Mouse (Mus musculus) kidney, embryonic 14.5 days (tissue): Measurements from ENCODE around the gene Itgb3bp. TPM values are rescaled to one million over a fixed set of nuclear protein-coding genes. Genes with fewer than 3 reads are reported as not detected.

Experiments
- ATAC-seq: fragments of 200-750 bp; cut with Nextera tagmentation; 2 replicates; pipeline ENCODE4 v1.8.0; 2017; ENCODE audit warnings: moderate number of reproducible peaks, mild to moderate bottlenecking, moderate TSS enrichment, moderate library complexity; ENCODE audit not compliant: low FRiP score, low TSS enrichment
- H3K27ac ChIP-seq: fragments of 300-500 bp; sonication (generic); 2 replicates; pipeline ENCODE4 v1.5.1; 2014; ENCODE audit warnings: low read depth, mild to moderate bottlenecking, low read length, moderate library complexity, mixed read lengths
- H3K27me3 ChIP-seq: fragments of 300-500 bp; sonication (generic); 2 replicates; pipeline ENCODE4 v1.6.1; 2014; ENCODE audit warnings: mild to moderate bottlenecking, low read length; ENCODE audit not compliant: control insufficient read depth, insufficient read depth
- H3K36me3 ChIP-seq: fragments of 300-500 bp; sonication (generic); 2 replicates; pipeline ENCODE4 v1.6.1; 2014; ENCODE audit warnings: low read length, mixed read lengths; ENCODE audit not compliant: control insufficient read depth, insufficient read depth
- H3K4me1 ChIP-seq: fragments of 300-500 bp; sonication (generic); 2 replicates; pipeline ENCODE4 v1.6.1; 2014; ENCODE audit warnings: low read length, mixed read lengths; ENCODE audit not compliant: control insufficient read depth, insufficient read depth
- H3K4me2 ChIP-seq: fragments of 300-500 bp; sonication (generic); replicated peaks from 2 replicates; pipeline ENCODE4 v1.6.1; 2014; ENCODE audit warnings: low read depth, mild to moderate bottlenecking, low read length
- H3K4me3 ChIP-seq: fragments of 300-500 bp; sonication (generic); 2 replicates; pipeline ENCODE4 v1.5.1; 2014; ENCODE audit warnings: mild to moderate bottlenecking, low read length
- H3K9ac ChIP-seq: fragments of 300-500 bp; sonication (generic); 2 replicates; pipeline ENCODE4 v1.6.1; 2014; ENCODE audit warnings: low read depth, mild to moderate bottlenecking, low read length, moderate library complexity
- H3K9me3 ChIP-seq: fragments of 300-500 bp; sonication (generic); 2 replicates; pipeline ENCODE4 v1.6.1; 2016; ENCODE audit warnings: low read length; ENCODE audit not compliant: control insufficient read depth
- WGBS: fragments of 180-500 bp; shearing (Covaris S2); extraction: QIAGEN DNeasy Blood & Tissue Kit; methylation state at CpG from one replicate; pipeline ENCODE4 v1.1.7; 2014; 5-methylcytosine and 5-hydroxymethylcytosine counted together
- polyA plus RNA-seq: library from polyadenylated mRNA; unstranded; fragments of >200 nt; fragmentation: Nextera tagmentation; extraction: Ambion mirVana; gene quantifications from 2 replicates; pipeline ENCODE4 v1.2.1, GENCODE M21; 2014

The Itgb3bp gene
- polyA plus RNA-seq = 39.6 and 63.4 TPM in 2 replicates

- Histone ChIP-seq H3K4me1 (no peaks in the 10 kb centered on the region; the same call in 1 of the 2 replicates), H3K4me2 (peak within 1 kb of the TSS; percentile 72), H3K27me3 (no peaks in the 10 kb centered on the region), H3K36me3 (no peaks in the 10 kb centered on the region), H3K4me3 (peak within 1 kb of the TSS; percentile 69), H3K9ac (peak within 1 kb of the TSS; percentile 61), H3K9me3 (no peaks in the 10 kb centered on the region), H3K27ac (peak within 1 kb of the TSS; percentile 74)
- ATAC-seq = peak; percentile 93
- WGBS = under 1% methylated on average over 53 of the region's 57 CpGs
These were observed at the start of gene Itgb3bp for GRCm38 (mm10) chr4:99929613-99930517. Gene Itgb3bp (minus strand): TSS chr4:99929813.

- 94% methylated on average over 5 of the region's 5 CpGs for WGBS
- Histone ChIP-seq H3K4me3 (no peak overlapping the region), H3K4me1 (no peaks in the 10 kb centered on the region), H3K36me3 (no peaks in the 10 kb centered on the region), H3K9ac (no peak overlapping the region), H3K4me2 (no peak overlapping the region), H3K27ac (no peak overlapping the region), H3K9me3 (no peaks in the 10 kb centered on the region), H3K27me3 (no peaks in the 10 kb centered on the region)
- ATAC-seq = no peak
These were observed 49.7 kb upstream of the Itgb3bp start for GRCm38 (mm10) chr4:99979326-99979725.

- Histone ChIP-seq H3K4me2 (no peak overlapping the region), H3K27me3 (no peaks in the 10 kb centered on the region), H3K9ac (no peak overlapping the region), H3K36me3 (no peaks in the 10 kb centered on the region), H3K9me3 (no peaks in the 10 kb centered on the region), H3K27ac (no peak overlapping the region), H3K4me3 (no peak overlapping the region), H3K4me1 (no peaks in the 10 kb centered on the region)
- ATAC-seq = no peak
- WGBS = 63% methylated on average over 5 of the region's 5 CpGs
These were observed 44.8 kb upstream of the Itgb3bp start for GRCm38 (mm10) chr4:99974375-99974774.

GRCm38 (mm10) chr4:99973931-99974330, 44.3 kb upstream of the Itgb3bp start:
- Histone ChIP-seq H3K4me1 (no peaks in the 10 kb centered on the region), H3K27me3 (no peaks in the 10 kb centered on the region), H3K9me3 (no peaks in the 10 kb centered on the region), H3K4me2 (no peak overlapping the region), H3K27ac (no peak overlapping the region), H3K9ac (no peak overlapping the region), H3K36me3 (no peaks in the 10 kb centered on the region), H3K4me3 (no peak overlapping the region)
- no peak for ATAC-seq
- 97% methylated on average over 1 of the region's 1 CpGs for WGBS

- Histone ChIP-seq H3K4me3 (no peak overlapping the region), H3K4me2 (no peak overlapping the region), H3K27ac (no peak overlapping the region), H3K27me3 (no peaks in the 10 kb centered on the region), H3K4me1 (no peaks in the 10 kb centered on the region), H3K9ac (no peak overlapping the region), H3K9me3 (no peaks in the 10 kb centered on the region), H3K36me3 (no peaks in the 10 kb centered on the region)
- no peak for ATAC-seq
- WGBS = 85% methylated on average over 6 of the region's 6 CpGs
These were observed 43.3 kb upstream of the Itgb3bp start for GRCm38 (mm10) chr4:99972886-99973285.

GRCm38 (mm10) chr4:99970097-99970496, 40.5 kb upstream of the Itgb3bp start:
- Histone ChIP-seq H3K27ac (peak overlapping the region; percentile 65; the same call in 1 of the 2 replicates), H3K9ac (no peak overlapping the region), H3K4me3 (no peak overlapping the region), H3K4me2 (no peak overlapping the region), H3K9me3 (no peaks in the 10 kb centered on the region), H3K27me3 (no peaks in the 10 kb centered on the region), H3K36me3 (peaks cover 4% of the 10 kb centered on the region; the same call in 1 of the 2 replicates), H3K4me1 (no peaks in the 10 kb centered on the region)
- 58% methylated on average over 4 of the region's 4 CpGs for WGBS
- ATAC-seq = no peak; the same call in 1 of the 2 replicates

GRCm38 (mm10) chr4:99969328-99969727, 39.7 kb upstream of the Itgb3bp start:
- peak; percentile 64; the same call in 1 of the 2 replicates for ATAC-seq
- Histone ChIP-seq H3K27me3 (no peaks in the 10 kb centered on the region), H3K36me3 (peaks cover 4% of the 10 kb centered on the region; the same call in 1 of the 2 replicates), H3K9ac (no peak overlapping the region), H3K4me3 (no peak overlapping the region), H3K27ac (peak overlapping the region; percentile 65), H3K4me1 (no peaks in the 10 kb centered on the region), H3K9me3 (no peaks in the 10 kb centered on the region), H3K4me2 (no peak overlapping the region)
- 27% methylated on average over 5 of the region's 5 CpGs for WGBS

- Histone ChIP-seq H3K9ac (no peak overlapping the region), H3K4me1 (no peaks in the 10 kb centered on the region), H3K9me3 (no peaks in the 10 kb centered on the region), H3K4me3 (no peak overlapping the region), H3K27me3 (no peaks in the 10 kb centered on the region), H3K27ac (no peak overlapping the region), H3K4me2 (no peak overlapping the region), H3K36me3 (peaks cover 4% of the 10 kb centered on the region; the same call in 1 of the 2 replicates)
- WGBS = 77% methylated on average over 6 of the region's 6 CpGs
- ATAC-seq = no peak
These were observed 36.9 kb upstream of the Itgb3bp start for GRCm38 (mm10) chr4:99966555-99966954.

- H3K9me3 ChIP-seq = no peaks in the 10 kb centered on the region
- no peak for ATAC-seq
- H3K27me3 ChIP-seq = no peaks in the 10 kb centered on the region
- H3K4me1 ChIP-seq = peaks cover 3% of the 10 kb centered on the region; the same call in 1 of the 2 replicates
- no peak overlapping the region for H3K4me2 ChIP-seq
- H3K27ac ChIP-seq = no peak overlapping the region
- H3K36me3 ChIP-seq = no peaks in the 10 kb centered on the region
- no peak overlapping the region for H3K9ac ChIP-seq
- H3K4me3 ChIP-seq = no peak overlapping the region
- 84% methylated on average over 3 of the region's 3 CpGs for WGBS
These were observed 29.7 kb upstream of the Itgb3bp start for GRCm38 (mm10) chr4:99959308-99959707.
